Mouse (Mus musculus): Measurements from ENCODE around the gene Nutf2. TPM values are rescaled to one million over a fixed set of nuclear protein-coding genes. Genes with fewer than 3 reads are reported as not detected.
A peak's percentile ranks its signal among the peaks of the same experiment; 100 is the strongest.

Gene Nutf2
- polyA plus RNA-seq, 1 experiment from 2014 or later = 132 TPM

- Histone ChIP-seq H3K4me2 (ENCODE audit: low read depth, low read length) (no peak overlapping the region), H3K9ac (ENCODE audit: low read length) (no peak overlapping the region), H3K4me3 (ENCODE audit: low read length) (no peak overlapping the region), H3K4me1 (ENCODE audit: control insufficient read depth, insufficient read depth, low read length) (peaks cover 11% of the 10 kb centered on the region), H3K36me3 (ENCODE audit: control insufficient read depth, insufficient read depth) (no peaks in the 10 kb centered on the region), H3K27me3 (ENCODE audit: control insufficient read depth, insufficient read depth, low read length) (no peaks in the 10 kb centered on the region), H3K27ac (ENCODE audit: low read length) (no peak overlapping the region), H3K9me3 (replicated peaks; ENCODE audit: control insufficient read depth, low read length) (no peaks in the 10 kb centered on the region)
- ATAC-seq (replicated peaks; ENCODE audit: extremely low read depth, insufficient read depth, low FRiP score) = no peak
- WGBS = 60% methylated on average over 9 of the region's 9 CpGs
Measured at GRCm38 (mm10) chr8:105897801-105898480, 37.6 kb downstream of the Nutf2 start.

DNA sequence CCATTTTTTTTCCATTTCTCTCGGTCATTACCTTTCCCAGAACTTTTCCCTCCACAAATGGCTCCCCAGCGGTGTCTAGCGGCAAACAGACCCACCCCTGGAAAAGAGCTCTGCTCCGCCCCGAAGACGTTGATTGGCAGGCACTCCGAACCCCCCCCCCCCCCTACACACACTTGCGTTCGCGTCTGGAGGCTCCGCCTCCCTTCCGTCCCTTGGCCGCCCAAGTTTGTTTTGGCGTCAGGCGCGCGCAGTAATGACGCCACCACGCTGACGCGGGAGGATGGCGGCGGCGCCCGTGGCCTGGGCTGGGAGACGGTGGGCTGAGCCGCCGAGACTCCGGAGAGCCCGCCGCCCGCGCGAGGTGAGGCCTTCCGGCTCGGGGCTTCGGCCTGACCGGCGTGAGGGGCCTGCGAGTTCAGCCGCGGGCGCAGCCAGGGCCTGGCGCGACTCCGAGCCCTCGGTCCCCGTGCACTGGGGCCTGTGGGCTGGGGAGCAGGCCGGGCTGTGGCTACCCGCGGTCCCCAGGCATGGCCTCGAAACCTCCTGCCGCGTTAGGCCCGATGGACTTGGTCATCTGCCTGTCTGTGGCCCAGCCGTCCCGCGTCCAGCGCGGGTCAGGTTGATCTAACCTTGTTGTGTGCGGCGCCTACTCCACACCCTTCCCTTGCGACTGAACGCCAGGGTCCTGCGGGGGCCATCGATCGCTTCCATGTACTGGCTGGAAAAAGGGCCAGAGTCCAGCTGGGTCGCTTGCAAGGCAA lies 40.0 kb downstream of the Nutf2 start, which contains the start of gene Pskh1:
TSS of gene Pskh1 (plus strand) at position 262 of the 761 bp plus-strand sequence.
- Histone ChIP-seq H3K36me3 (ENCODE audit: control insufficient read depth, insufficient read depth) (no peaks in the 10 kb centered on the region), H3K9ac (ENCODE audit: low read length) (peak within 1 kb of the TSS; percentile 99), H3K4me2 (ENCODE audit: low read depth, low read length) (peak within 1 kb of the TSS; percentile 84), H3K27me3 (ENCODE audit: control insufficient read depth, insufficient read depth, low read length) (no peaks in the 10 kb centered on the region), H3K4me1 (ENCODE audit: control insufficient read depth, insufficient read depth, low read length) (peaks cover 9% of the 10 kb centered on the region), H3K27ac (ENCODE audit: low read length) (peak within 1 kb of the TSS; percentile 89), H3K4me3 (ENCODE audit: low read length) (peak within 1 kb of the TSS; percentile 92), H3K9me3 (replicated peaks; ENCODE audit: control insufficient read depth, low read length) (no peaks in the 10 kb centered on the region)
- ATAC-seq (replicated peaks; ENCODE audit: extremely low read depth, insufficient read depth, low FRiP score) = peak; percentile 96
- under 1% methylated on average over 59 of the region's 68 CpGs for WGBS

DNA sequence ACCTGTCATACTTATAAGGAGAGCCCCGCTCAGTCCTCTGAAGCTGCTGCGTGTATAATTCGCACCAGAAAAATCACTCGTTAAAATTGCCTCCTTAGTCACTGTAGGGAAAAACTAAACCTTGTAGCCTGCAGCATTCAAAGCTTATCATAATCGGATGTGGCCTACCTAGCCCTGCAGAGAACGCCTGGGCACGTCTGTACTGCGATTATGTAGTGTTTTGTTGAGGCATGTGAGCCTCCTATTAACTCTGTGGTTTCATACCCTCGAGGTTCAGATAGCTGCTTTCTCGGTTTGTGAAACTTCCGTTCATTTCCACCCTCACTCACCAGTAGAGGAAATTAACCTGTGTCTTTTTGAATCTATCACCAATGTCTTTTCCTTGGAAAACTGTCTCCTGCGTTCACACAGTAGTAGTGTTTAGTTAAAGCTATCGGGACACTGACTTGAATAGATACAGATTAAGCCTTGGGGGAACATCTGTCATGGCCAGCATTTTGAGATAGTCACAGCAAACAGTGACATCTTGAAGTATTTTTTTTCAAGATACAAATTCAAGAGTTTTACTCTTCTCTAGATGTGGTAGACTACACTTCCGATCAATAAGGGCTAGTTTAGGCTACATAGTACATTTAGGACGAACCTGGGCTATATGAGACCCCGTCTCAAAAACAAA lies 40.7 kb downstream of the Nutf2 start:
- Histone ChIP-seq H3K36me3 (ENCODE audit: control insufficient read depth, insufficient read depth) (no peaks in the 10 kb centered on the region), H3K9ac (ENCODE audit: low read length) (peak overlapping the region; percentile 99), H3K4me2 (ENCODE audit: low read depth, low read length) (peak overlapping the region; percentile 84), H3K27me3 (ENCODE audit: control insufficient read depth, insufficient read depth, low read length) (no peaks in the 10 kb centered on the region), H3K4me3 (ENCODE audit: low read length) (peak overlapping the region; percentile 92), H3K27ac (ENCODE audit: low read length) (peak overlapping the region; percentile 89), H3K4me1 (ENCODE audit: control insufficient read depth, insufficient read depth, low read length) (peaks cover 9% of the 10 kb centered on the region), H3K9me3 (replicated peaks; ENCODE audit: control insufficient read depth, low read length) (no peaks in the 10 kb centered on the region)
- no peak for ATAC-seq (replicated peaks; ENCODE audit: extremely low read depth, insufficient read depth, low FRiP score)
- 28% methylated on average over 16 of the region's 16 CpGs for WGBS

DNA sequence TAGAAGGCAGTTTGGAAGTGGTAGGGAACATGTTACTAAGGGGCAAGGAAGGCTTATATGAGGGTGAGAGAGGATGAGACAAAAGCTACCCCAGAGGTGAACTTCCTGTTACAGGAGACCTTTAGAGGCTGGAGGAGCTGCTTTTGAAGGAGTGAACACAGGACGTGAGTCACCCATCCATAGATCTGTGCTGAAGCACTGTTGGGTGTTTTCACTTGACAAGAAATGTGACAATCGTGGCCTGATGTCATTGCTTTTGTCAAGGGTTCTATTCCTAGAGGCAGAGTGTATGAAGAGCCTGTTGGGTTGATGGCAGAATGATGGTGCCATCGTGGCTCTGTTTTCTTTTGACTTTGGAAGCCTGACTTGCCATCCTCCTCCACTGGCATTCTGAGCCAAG lies 59.0 kb downstream of the Nutf2 start:
- Histone ChIP-seq H3K27me3 (ENCODE audit: control insufficient read depth, insufficient read depth, low read length) (no peaks in the 10 kb centered on the region), H3K4me3 (ENCODE audit: low read length) (no peak overlapping the region), H3K9me3 (replicated peaks; ENCODE audit: control insufficient read depth, low read length) (no peaks in the 10 kb centered on the region), H3K27ac (ENCODE audit: low read length) (no peak overlapping the region), H3K4me1 (ENCODE audit: control insufficient read depth, insufficient read depth, low read length) (no peaks in the 10 kb centered on the region), H3K4me2 (ENCODE audit: low read depth, low read length) (no peak overlapping the region), H3K36me3 (ENCODE audit: control insufficient read depth, insufficient read depth) (peaks cover 7% of the 10 kb centered on the region), H3K9ac (ENCODE audit: low read length) (no peak overlapping the region)
- ATAC-seq (replicated peaks; ENCODE audit: extremely low read depth, insufficient read depth, low FRiP score) = no peak
- WGBS = 71% methylated on average over 3 of the region's 3 CpGs

- H3K4me3 ChIP-seq (ENCODE audit: low read length) = no peak overlapping the region
- no peak for ATAC-seq (replicated peaks; ENCODE audit: extremely low read depth, insufficient read depth, low FRiP score)
- WGBS = 61% methylated on average over 3 of the region's 3 CpGs
Measured at GRCm38 (mm10) chr8:105925123-105925522, 64.7 kb downstream of the Nutf2 start.

More at GRCm38 (mm10) chr8:105925123-105925522, 64.7 kb downstream of the Nutf2 start:
- no peaks in the 10 kb centered on the region for H3K9me3 ChIP-seq (replicated peaks; ENCODE audit: control insufficient read depth, low read length)
- no peak overlapping the region for H3K4me2 ChIP-seq (ENCODE audit: low read depth, low read length)
- H3K4me1 ChIP-seq (ENCODE audit: control insufficient read depth, insufficient read depth, low read length) = no peaks in the 10 kb centered on the region
- no peaks in the 10 kb centered on the region for H3K27me3 ChIP-seq (ENCODE audit: control insufficient read depth, insufficient read depth, low read length)
- no peak overlapping the region for H3K9ac ChIP-seq (ENCODE audit: low read length)
- H3K36me3 ChIP-seq (ENCODE audit: control insufficient read depth, insufficient read depth) = no peaks in the 10 kb centered on the region
- H3K27ac ChIP-seq (ENCODE audit: low read length) = no peak overlapping the region

Other genes with a start within 250 kb of the Nutf2 start
- 72.1 and 80.0 TPM in 2 replicates for gene Ctcf, start 224.0 kb upstream of the Nutf2 start, polyA plus RNA-seq (2015; fragmentation: Nextera tagmentation; extraction: Ambion mirVana)
- gene Agrp, start 223.2 kb upstream of the Nutf2 start, polyA plus RNA-seq (2015; fragmentation: Nextera tagmentation; extraction: Ambion mirVana) = 0.71 TPM in 1 of 2 replicates, not detected in the other
- gene Carmil2, start 174.3 kb upstream of the Nutf2 start, polyA plus RNA-seq (2015; fragmentation: Nextera tagmentation; extraction: Ambion mirVana) = 1.4 and 3.0 TPM in 2 replicates
- 36.4 and 41.7 TPM in 2 replicates for gene Acd, start 159.5 kb upstream of the Nutf2 start, polyA plus RNA-seq (2015; fragmentation: Nextera tagmentation; extraction: Ambion mirVana)
- 13.6 and 17.5 TPM in 2 replicates for gene Pard6a, start 159.4 kb upstream of the Nutf2 start, polyA plus RNA-seq (2015; fragmentation: Nextera tagmentation; extraction: Ambion mirVana)
- gene 4933405L10Rik, start 152.9 kb upstream of the Nutf2 start, polyA plus RNA-seq (2015; fragmentation: Nextera tagmentation; extraction: Ambion mirVana) = 0.16 TPM in 1 of 2 replicates, not detected in the other
- gene Enkd1, start 152.4 kb upstream of the Nutf2 start, polyA plus RNA-seq (2015; fragmentation: Nextera tagmentation; extraction: Ambion mirVana) = 13.1 and 13.6 TPM in 2 replicates
- gene Gfod2, start 101.9 kb upstream of the Nutf2 start, polyA plus RNA-seq (2015; fragmentation: Nextera tagmentation; extraction: Ambion mirVana) = 7.5 and 12.0 TPM in 2 replicates
- gene Ranbp10, start 33.2 kb upstream of the Nutf2 start, polyA plus RNA-seq (2015; fragmentation: Nextera tagmentation; extraction: Ambion mirVana) = 8.3 and 9.2 TPM in 2 replicates
- gene Tsnaxip1, start 32.8 kb upstream of the Nutf2 start, polyA plus RNA-seq (2015; fragmentation: Nextera tagmentation; extraction: Ambion mirVana) = 0.43 and 0.64 TPM in 2 replicates
- gene Cenpt, start 7.3 kb upstream of the Nutf2 start, polyA plus RNA-seq (2015; fragmentation: Nextera tagmentation; extraction: Ambion mirVana) = 34.0 and 35.6 TPM in 2 replicates
- 49.0 and 50.9 TPM in 2 replicates for gene Thap11, start 5.4 kb upstream of the Nutf2 start, polyA plus RNA-seq (2015; fragmentation: Nextera tagmentation; extraction: Ambion mirVana)
- 32.6 and 33.7 TPM in 2 replicates for gene Edc4, start 20.3 kb downstream of the Nutf2 start, polyA plus RNA-seq (2015; fragmentation: Nextera tagmentation; extraction: Ambion mirVana)
- 0.69 and 0.89 TPM in 2 replicates for gene Nrn1l, start 33.0 kb downstream of the Nutf2 start, polyA plus RNA-seq (2015; fragmentation: Nextera tagmentation; extraction: Ambion mirVana)
- 22.8 and 25.1 TPM in 2 replicates for gene Pskh1, start 39.9 kb downstream of the Nutf2 start, polyA plus RNA-seq (2015; fragmentation: Nextera tagmentation; extraction: Ambion mirVana)
- gene Ctrl, start 73.3 kb downstream of the Nutf2 start, polyA plus RNA-seq (2015; fragmentation: Nextera tagmentation; extraction: Ambion mirVana) = 0.79 and 0.89 TPM in 2 replicates
- gene Psmb10, start 77.9 kb downstream of the Nutf2 start, polyA plus RNA-seq (2015; fragmentation: Nextera tagmentation; extraction: Ambion mirVana) = 89.4 and 112 TPM in 2 replicates
- gene Lcat, start 82.8 kb downstream of the Nutf2 start, polyA plus RNA-seq (2015; fragmentation: Nextera tagmentation; extraction: Ambion mirVana) = 1.3 and 1.7 TPM in 2 replicates
- 38.5 and 43.1 TPM in 2 replicates for gene Slc12a4, start 105.5 kb downstream of the Nutf2 start, polyA plus RNA-seq (2015; fragmentation: Nextera tagmentation; extraction: Ambion mirVana)
- not detected in 2 replicates for gene Dpep3, start 118.8 kb downstream of the Nutf2 start, polyA plus RNA-seq (2015; fragmentation: Nextera tagmentation; extraction: Ambion mirVana)
- 14.4 and 15.5 TPM in 2 replicates for gene Dus2, start 130.8 kb downstream of the Nutf2 start, polyA plus RNA-seq (2015; fragmentation: Nextera tagmentation; extraction: Ambion mirVana)
- 0.13 and 0.16 TPM in 2 replicates for gene Dpep2nb, start 145.4 kb downstream of the Nutf2 start, polyA plus RNA-seq (2015; fragmentation: Nextera tagmentation; extraction: Ambion mirVana)
- gene Ddx28, start 151.3 kb downstream of the Nutf2 start, polyA plus RNA-seq (2015; fragmentation: Nextera tagmentation; extraction: Ambion mirVana) = 12.8 and 14.8 TPM in 2 replicates
- gene Nfatc3, start 198.3 kb downstream of the Nutf2 start, polyA plus RNA-seq (2015; fragmentation: Nextera tagmentation; extraction: Ambion mirVana) = 3.7 and 4.3 TPM in 2 replicates